Mouse (Mus musculus): ENCODE data around the gene Irf2.

Irf2 gene

GRCm38 (mm10) chr8:46869521-46869925 is 130.0 kb downstream of the Irf2 start:
- CTCF ChIA-PET: interaction anchor here (1.0 kb wide), 1 partner anchor 51 kb away, joined by 3 read pairs; no protein-coding TSS in a partner anchor

- CTCF ChIA-PET: interaction anchor here (0.6 kb wide), 1 partner anchor 192 kb away, joined by 3 read pairs; no protein-coding TSS in a partner anchor
These were observed 131.6 kb downstream of the Irf2 start for GRCm38 (mm10) chr8:46871086-46871485.

GRCm38 (mm10) chr8:46875615-46876293 is 136.2 kb downstream of the Irf2 start:
- CTCF ChIA-PET: no interaction called here

- CTCF ChIA-PET: no interaction called here
These were observed 141.8 kb downstream of the Irf2 start for GRCm38 (mm10) chr8:46881348-46881747.

GRCm38 (mm10) chr8:46881755-46882419 is 142.4 kb downstream of the Irf2 start:
- CTCF ChIA-PET: no interaction called here

- CTCF ChIA-PET: interaction anchor here (0.5 kb wide), 1 partner anchor 164 kb away, joined by 5 read pairs; no protein-coding TSS in a partner anchor
These were observed 143.2 kb downstream of the Irf2 start for GRCm38 (mm10) chr8:46882743-46883142.

GRCm38 (mm10) chr8:46883232-46884000 is 143.9 kb downstream of the Irf2 start:
- CTCF ChIA-PET: interaction anchor here (0.6 kb wide), 1 partner anchor 23 kb away, joined by 4 read pairs; no protein-coding TSS in a partner anchor

- CTCF ChIA-PET: interaction anchor here (1.0 kb wide), 1 partner anchor 30 kb away, joined by 3 read pairs; no protein-coding TSS in a partner anchor
These were observed 146.3 kb downstream of the Irf2 start for GRCm38 (mm10) chr8:46885786-46886185.

GRCm38 (mm10) chr8:46886216-46886615 is 146.7 kb downstream of the Irf2 start:
- CTCF ChIA-PET: interaction anchor here (1.0 kb wide), 1 partner anchor 31 kb away, joined by 3 read pairs; no protein-coding TSS in a partner anchor

GRCm38 (mm10) chr8:46887396-46887795 is 147.9 kb downstream of the Irf2 start:
- CTCF ChIA-PET: interaction anchor here (0.9 kb wide), 1 partner anchor 22 kb away, joined by 3 read pairs; no protein-coding TSS in a partner anchor

- CTCF ChIA-PET: interaction anchor here (1.1 kb wide), 1 partner anchor 147 kb away, joined by 3 read pairs; no protein-coding TSS in a partner anchor
These were observed 149.0 kb downstream of the Irf2 start for GRCm38 (mm10) chr8:46888575-46888974.

GRCm38 (mm10) chr8:46890241-46890640 is 150.7 kb downstream of the Irf2 start:
- CTCF ChIA-PET: interaction anchor here (0.6 kb wide), 1 partner anchor 106 kb away, joined by 4 read pairs; no protein-coding TSS in a partner anchor

GRCm38 (mm10) chr8:46892511-46893273 is 153.2 kb downstream of the Irf2 start:
- CTCF ChIA-PET: no interaction called here

GRCm38 (mm10) chr8:46894385-46894784 is 154.9 kb downstream of the Irf2 start:
- CTCF ChIA-PET: no interaction called here

- CTCF ChIA-PET: no interaction called here
These were observed 156.5 kb downstream of the Irf2 start for GRCm38 (mm10) chr8:46896005-46896404.

- CTCF ChIA-PET: no interaction called here
These were observed 157.2 kb downstream of the Irf2 start for GRCm38 (mm10) chr8:46896704-46897103.

Measured in spleen, embryonic (tissue).